Mouse (Mus musculus): Measurements from ENCODE around the gene Csgalnact2.

Csgalnact2 gene

GRCm38 (mm10) chr6:118134461-118134860, 4.5 kb downstream of the Csgalnact2 start:
- ATAC-seq (ENCODE audit: low TSS enrichment) = no peak

GRCm38 (mm10) chr6:118130022-118130421, 8.9 kb downstream of the Csgalnact2 start:
- ATAC-seq (ENCODE audit: low TSS enrichment) = no peak

- no peak for ATAC-seq (ENCODE audit: low TSS enrichment)
Observed at GRCm38 (mm10) chr6:118127827-118128487, 11.0 kb downstream of the Csgalnact2 start.

GRCm38 (mm10) chr6:118127198-118127597, 11.7 kb downstream of the Csgalnact2 start:
- ATAC-seq (ENCODE audit: low TSS enrichment) = no peak

- ATAC-seq (ENCODE audit: low TSS enrichment) = no peak
Observed at GRCm38 (mm10) chr6:118126577-118126976, 12.4 kb downstream of the Csgalnact2 start.

- no peak for ATAC-seq (ENCODE audit: low TSS enrichment)
Observed at GRCm38 (mm10) chr6:118122767-118123166, 16.2 kb downstream of the Csgalnact2 start.

- no peak for ATAC-seq (ENCODE audit: low TSS enrichment)
Observed at GRCm38 (mm10) chr6:118111810-118112209, 27.1 kb downstream of the Csgalnact2 start.

GRCm38 (mm10) chr6:118099311-118099802, 39.6 kb downstream of the Csgalnact2 start:
- peak; percentile 70; the same call in 1 of the 2 replicates for ATAC-seq (ENCODE audit: low TSS enrichment)

GRCm38 (mm10) chr6:118097765-118098365, 41.1 kb downstream of the Csgalnact2 start:
- no peak for ATAC-seq (ENCODE audit: low TSS enrichment)

- ATAC-seq (ENCODE audit: low TSS enrichment) = no peak
Observed at GRCm38 (mm10) chr6:118090827-118091226, 48.1 kb downstream of the Csgalnact2 start.

GRCm38 (mm10) chr6:118088750-118089440, 50.0 kb downstream of the Csgalnact2 start:
- no peak for ATAC-seq (ENCODE audit: low TSS enrichment)

GRCm38 (mm10) chr6:118087955-118088354, 51.0 kb downstream of the Csgalnact2 start:
- ATAC-seq (ENCODE audit: low TSS enrichment) = peak; percentile 41; the same call in 1 of the 2 replicates

GRCm38 (mm10) chr6:118084596-118084995, 54.3 kb downstream of the Csgalnact2 start:
- no peak for ATAC-seq (ENCODE audit: low TSS enrichment)

GRCm38 (mm10) chr6:118083608-118084007, 55.3 kb downstream of the Csgalnact2 start:
- no peak for ATAC-seq (ENCODE audit: low TSS enrichment)

GRCm38 (mm10) chr6:118082384-118082783, 56.6 kb downstream of the Csgalnact2 start:
- ATAC-seq (ENCODE audit: low TSS enrichment) = no peak

GRCm38 (mm10) chr6:118080711-118081110, 58.2 kb downstream of the Csgalnact2 start:
- no peak for ATAC-seq (ENCODE audit: low TSS enrichment)

- no peak for ATAC-seq (ENCODE audit: low TSS enrichment)
Observed at GRCm38 (mm10) chr6:118079762-118080465, 59.0 kb downstream of the Csgalnact2 start.

GRCm38 (mm10) chr6:118079292-118079691, 59.6 kb downstream of the Csgalnact2 start:
- ATAC-seq (ENCODE audit: low TSS enrichment) = no peak

- no peak for ATAC-seq (ENCODE audit: low TSS enrichment)
Observed at GRCm38 (mm10) chr6:118078751-118079150, 60.2 kb downstream of the Csgalnact2 start.

- no peak for ATAC-seq (ENCODE audit: low TSS enrichment)
Observed at GRCm38 (mm10) chr6:118077421-118077820, 61.5 kb downstream of the Csgalnact2 start.

GRCm38 (mm10) chr6:118076748-118077147, 62.2 kb downstream of the Csgalnact2 start:
- peak; percentile 53 for ATAC-seq (ENCODE audit: low TSS enrichment)

GRCm38 (mm10) chr6:118076256-118076655, 62.7 kb downstream of the Csgalnact2 start:
- no peak for ATAC-seq (ENCODE audit: low TSS enrichment)
